Mouse (Mus musculus) heart, adult 2 months (tissue): ENCODE data around the gene Shmt2. TPM values are rescaled to one million over a fixed set of nuclear protein-coding genes. Genes with fewer than 3 reads are reported as not detected.

Experiments used
- DNase-seq, 2 experiments: peaks; one replicate each; pipeline ENCODE4 v3.0.0; 2021
- H3K27ac ChIP-seq: fragments of 200-600 bp; 2 replicates; pipeline ENCODE4 v1.8.1; 2022
- H3K27me3 ChIP-seq: fragments of 200-500 bp; 2 replicates; pipeline ENCODE4 v1.6.1; 2012; ENCODE audit warnings: mild to moderate bottlenecking, low read length, inconsistent platforms, mixed read lengths; ENCODE audit not compliant: control insufficient read depth, insufficient read depth
- H3K36me3 ChIP-seq: fragments of 200-500 bp; 2 replicates; pipeline ENCODE4 v1.6.1; 2012; ENCODE audit warnings: low read length, inconsistent platforms; ENCODE audit not compliant: control insufficient read depth, insufficient read depth
- H3K4me1 ChIP-seq: fragments of 200-500 bp; 2 replicates; pipeline ENCODE4 v1.6.1; 2011; ENCODE audit warnings: low read length; ENCODE audit not compliant: control insufficient read depth, insufficient read depth
- H3K4me3 ChIP-seq: fragments of 200-600 bp; 2 replicates; pipeline ENCODE4 v1.8.1; 2022
- H3K79me2 ChIP-seq: fragments of 200-500 bp; replicated peaks from 2 replicates; pipeline ENCODE4 v1.6.1; 2012; ENCODE audit warnings: mild to moderate bottlenecking, inconsistent platforms, low read length, moderate library complexity, mixed read lengths; ENCODE audit not compliant: control insufficient read depth, insufficient read depth
- H3K9ac ChIP-seq: fragments of 200-500 bp; 2 replicates; pipeline ENCODE4 v1.6.1; 2012; ENCODE audit warnings: low read depth, mild to moderate bottlenecking, control low read depth, inconsistent platforms, low read length, mixed read lengths
- CTCF ChIP-seq: fragments of 200-600 bp; IDR thresholded peaks from 2 replicates; pipeline ENCODE4 v1.8.1; 2022; ENCODE audit warnings: antibody characterized with exemption, mild to moderate bottlenecking, moderate library complexity
- EP300 ChIP-seq: fragments of 200-500 bp; IDR thresholded peaks from 2 replicates; pipeline ENCODE4 v1.6.1; 2011; ENCODE audit warnings: low read depth, low read length, control low read depth; ENCODE audit not compliant: insufficient read depth
- POLR2A ChIP-seq: fragments of 200-500 bp; IDR thresholded peaks from 2 replicates; pipeline ENCODE4 v1.6.1; 2011; ENCODE audit warnings: mild to moderate bottlenecking, low read depth, low read length, control low read depth; ENCODE audit not compliant: insufficient read depth
- WGBS: fragments of 180-500 bp; shearing (Covaris S2); methylation state at CpG from one replicate; pipeline ENCODE4 v1.1.7; 2018; 5-methylcytosine and 5-hydroxymethylcytosine counted together
- intact Hi-C: fragments of 180-260 bp; cut with DNase I; formaldehyde crosslinking; loops from one replicate; pipeline ENCODE4 v1.15.1; 2025
- polyA plus RNA-seq: library from polyadenylated mRNA; depleted of rRNA; stranded (reverse); fragments of >200 nt; gene quantifications from 2 replicates; pipeline ENCODE4 v1.2.3, GENCODE M21; 2012
- total RNA-seq, 2 experiments: library from RNA; stranded (reverse); gene quantifications; 2 replicates each; pipeline ENCODE4 v1.2.3; 2021

Gene Shmt2
- total and polyA plus RNA-seq, 3 experiments: 42.6 to 67.0 (median 43.4) TPM

DNA sequence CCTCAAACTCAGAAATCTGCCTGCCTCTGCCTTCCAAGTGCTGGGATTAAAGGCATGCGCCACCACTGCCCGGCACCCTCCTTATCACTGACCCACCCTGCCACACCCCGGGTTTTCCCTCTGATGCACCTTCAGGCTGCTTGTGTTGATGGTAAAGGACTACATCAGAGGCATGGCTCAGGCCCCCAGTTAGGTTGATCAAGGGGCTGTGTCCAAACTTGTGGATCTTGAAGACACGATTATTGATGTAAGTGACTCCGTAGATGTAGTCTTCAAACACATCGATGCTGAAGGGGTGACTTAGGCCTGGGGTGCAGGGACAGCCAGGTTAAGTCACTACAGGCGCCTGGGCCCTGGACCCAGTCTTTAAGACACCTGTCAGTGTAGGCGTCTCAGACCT is 19.3 kb upstream of the Shmt2 start:
- WGBS: 94% methylated on average over 8 of the region's 8 CpGs
- Histone ChIP-seq H3K27ac (no peak overlapping the region), H3K9ac (no peak overlapping the region), H3K79me2 (no peaks in the 10 kb centered on the region), H3K36me3 (no peaks in the 10 kb centered on the region), H3K27me3 (no peaks in the 10 kb centered on the region), H3K4me1 (no peaks in the 10 kb centered on the region), H3K4me3 (no peak overlapping the region)
- intact Hi-C loops: no loop called here
- TF ChIP-seq EP300: no peak
- no peak for TF ChIP-seq POLR2A
- TF ChIP-seq CTCF: no peak
- no peak for DNase-seq

DNA sequence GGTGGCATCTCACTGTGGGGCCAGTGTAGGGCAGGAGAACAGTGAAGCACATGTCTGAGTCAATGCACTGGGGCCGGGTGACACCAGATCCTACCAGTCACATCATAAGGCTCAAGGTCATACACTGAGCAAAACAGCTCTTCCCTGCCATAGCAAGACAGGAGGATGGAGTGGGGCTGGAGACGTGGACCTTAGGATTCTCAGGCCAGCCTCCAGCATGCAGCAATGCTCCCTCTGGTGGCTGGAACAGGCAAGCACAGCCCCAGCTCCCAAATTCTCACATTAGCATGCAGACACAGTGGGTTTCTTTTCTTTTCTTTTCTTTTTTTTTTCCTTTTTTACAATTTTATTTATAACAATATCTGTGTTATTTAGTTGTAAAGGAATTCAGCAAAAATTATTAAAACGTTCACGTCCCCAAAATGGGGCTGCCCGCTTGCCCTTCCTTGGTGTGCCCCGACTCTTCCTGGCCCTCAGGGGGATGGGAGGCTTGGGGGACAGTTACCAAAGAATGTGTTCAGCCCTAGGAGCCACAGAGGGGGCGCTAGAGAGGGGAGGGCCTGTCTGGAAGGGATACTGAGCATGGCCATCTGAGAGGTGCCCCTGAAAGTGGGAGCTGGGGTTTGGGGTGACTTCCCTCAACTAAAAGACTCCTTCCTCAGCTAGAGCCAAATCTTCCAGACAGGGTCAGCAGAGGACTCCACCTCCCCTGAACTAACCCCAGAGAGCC is 15.8 kb upstream of the Shmt2 start:
- H3K4me3 ChIP-seq: no peak overlapping the region
- intact Hi-C loops: loop anchor here (1.0 kb wide), 2 partner anchors 25 to 29 kb away; no protein-coding TSS in a partner anchor
- WGBS: 27% methylated on average over 7 of the region's 7 CpGs
- peak; percentile 75 to 84 for DNase-seq
- H3K79me2 ChIP-seq: no peaks in the 10 kb centered on the region
- H3K4me1 ChIP-seq: peaks cover 4% of the 10 kb centered on the region
- H3K27ac ChIP-seq: no peak overlapping the region
- H3K9ac ChIP-seq: no peak overlapping the region
- H3K36me3 ChIP-seq: no peaks in the 10 kb centered on the region
- TF ChIP-seq POLR2A (no peak), EP300 (no peak), CTCF (peak; percentile 98)
- peaks cover 11% of the 10 kb centered on the region for H3K27me3 ChIP-seq

DNA sequence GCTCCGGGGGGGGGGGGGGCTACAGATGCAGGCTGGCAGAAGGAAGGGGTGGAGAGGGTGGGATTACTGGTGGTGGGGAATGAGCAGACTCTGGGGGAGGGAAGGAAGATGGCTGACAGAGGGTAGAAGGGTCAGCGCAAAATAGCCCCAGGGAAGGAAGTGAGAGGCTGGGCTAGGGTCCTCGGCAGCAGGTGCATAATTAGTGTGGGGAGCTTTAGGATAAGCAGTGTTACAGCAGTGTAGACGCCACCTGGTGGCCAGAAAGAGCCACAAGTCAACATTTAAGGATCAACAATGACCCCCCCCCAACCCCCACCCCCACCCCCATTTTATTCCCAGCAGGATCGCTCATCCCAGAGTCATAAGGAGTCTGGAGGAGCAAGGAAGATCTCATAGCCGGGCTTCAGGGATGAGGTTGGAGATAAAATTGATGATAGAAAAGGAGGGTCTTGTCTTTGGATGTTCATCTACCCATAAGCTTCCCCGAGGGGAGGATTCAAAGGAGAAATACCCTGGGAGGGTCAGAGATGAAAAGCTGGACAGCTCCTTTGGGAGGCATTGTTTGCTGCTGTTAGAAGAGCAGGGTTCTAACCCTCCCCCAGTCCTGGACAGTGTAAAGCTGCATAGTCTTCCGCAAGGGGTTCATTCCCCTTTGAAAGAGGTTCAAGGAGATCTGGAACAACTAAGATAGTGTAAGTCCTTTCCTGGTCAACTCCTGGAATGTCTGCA is 14.5 kb upstream of the Shmt2 start:
- intact Hi-C loops: no loop called here
- WGBS: 13% methylated on average over 8 of the region's 8 CpGs

DNA sequence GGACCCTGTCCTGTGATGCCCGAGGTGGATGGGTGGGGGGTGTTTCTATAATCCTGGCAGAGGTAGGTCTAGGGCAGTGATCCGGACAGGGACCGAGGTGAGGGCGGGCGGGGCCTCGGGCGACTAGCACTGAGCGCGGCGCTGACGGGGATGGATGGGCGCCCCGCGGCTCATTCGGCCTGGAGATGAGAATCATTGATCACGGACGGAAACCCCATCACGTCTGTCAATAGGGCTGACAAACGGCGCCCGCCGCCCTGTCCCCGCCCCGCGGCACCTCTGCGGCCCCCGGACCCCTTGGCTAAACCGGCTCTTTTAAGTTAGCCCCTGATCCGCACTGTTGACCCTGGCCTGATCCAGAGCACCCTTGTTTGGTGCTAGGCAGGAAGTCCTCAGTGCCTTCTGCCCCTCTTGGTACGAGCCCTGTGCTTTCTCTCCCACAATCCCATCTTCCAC is 12.7 kb upstream of the Shmt2 start:
- Histone ChIP-seq H3K79me2 (no peaks in the 10 kb centered on the region), H3K9ac (no peak overlapping the region), H3K27ac (no peak overlapping the region), H3K4me3 (peak overlapping the region; percentile 47), H3K27me3 (peaks cover 14% of the 10 kb centered on the region), H3K36me3 (no peaks in the 10 kb centered on the region), H3K4me1 (peaks cover 4% of the 10 kb centered on the region)
- TF ChIP-seq EP300: no peak
- no peak for TF ChIP-seq CTCF
- TF ChIP-seq POLR2A: no peak
- WGBS: 5% methylated on average over 30 of the region's 30 CpGs
- DNase-seq: no peak
- intact Hi-C loops: no loop called here

More for the DNA sequence above, 14.5 kb upstream of the Shmt2 start:
- Histone ChIP-seq H3K27ac (no peak overlapping the region), H3K4me1 (peaks cover 4% of the 10 kb centered on the region), H3K79me2 (no peaks in the 10 kb centered on the region), H3K36me3 (no peaks in the 10 kb centered on the region), H3K9ac (no peak overlapping the region), H3K27me3 (peaks cover 13% of the 10 kb centered on the region), H3K4me3 (no peak overlapping the region)
- peak; percentile 65 for TF ChIP-seq CTCF
- TF ChIP-seq POLR2A: no peak
- DNase-seq: no peak

DNA sequence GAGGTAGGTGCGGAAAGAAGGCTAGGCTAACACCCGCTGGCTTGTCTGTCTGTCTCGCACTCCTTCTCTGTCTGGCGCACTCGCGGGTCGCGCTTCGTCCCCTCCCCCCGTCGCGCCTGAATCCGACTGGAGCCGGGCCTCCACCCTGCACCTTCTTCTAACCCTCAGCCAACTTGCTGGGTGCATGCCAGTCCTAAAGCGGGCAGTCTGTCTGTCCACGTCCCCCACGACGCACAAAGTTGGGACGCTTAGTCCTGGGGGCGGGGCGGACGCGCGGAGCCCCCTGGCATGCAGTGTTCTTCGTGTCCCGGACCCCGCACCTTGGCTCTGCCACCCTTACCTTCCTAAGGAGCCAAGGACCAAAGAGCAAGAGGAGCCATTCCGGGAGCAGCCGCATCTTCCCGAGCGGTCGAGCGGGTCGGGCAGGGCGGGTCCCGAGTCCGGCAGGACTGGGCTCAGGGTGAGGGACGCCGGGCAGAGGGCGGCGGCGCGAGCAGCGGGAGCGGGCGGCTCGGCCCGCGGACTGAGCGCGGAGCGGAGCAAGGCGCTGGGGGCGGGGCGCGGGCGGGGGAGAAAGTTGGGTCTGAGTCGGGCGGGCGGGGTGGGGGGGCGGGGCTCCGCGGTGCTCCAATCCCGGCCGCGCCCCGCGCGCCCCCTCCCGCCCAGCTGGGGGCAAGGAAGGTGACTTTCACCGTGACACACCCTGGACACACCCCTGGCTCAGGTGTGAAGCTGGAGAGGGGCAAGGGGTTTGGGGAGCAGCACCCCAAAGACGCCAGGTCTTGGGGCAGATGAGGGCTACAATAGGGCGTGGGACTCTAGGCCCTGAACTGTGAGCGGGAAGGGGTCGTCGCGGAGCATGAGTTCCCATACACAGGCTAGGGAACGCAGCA is 12.0 kb upstream of the Shmt2 start, which contains the start of gene Nxph4:
Gene Nxph4 (minus strand): TSS at position 524 of the 893 bp plus-strand sequence.
- peak within 1 kb of the TSS; percentile 56 for H3K9ac ChIP-seq
- H3K27ac ChIP-seq: no peak within 1 kb of the TSS
- H3K36me3 ChIP-seq: no peaks in the 10 kb centered on the region
- no peak for TF ChIP-seq POLR2A
- no peak for TF ChIP-seq EP300
- no peak for TF ChIP-seq CTCF
- peaks cover 16% of the 10 kb centered on the region for H3K27me3 ChIP-seq
- peak within 1 kb of the TSS; percentile 47 for H3K4me3 ChIP-seq
- H3K4me1 ChIP-seq: peaks cover 4% of the 10 kb centered on the region
- intact Hi-C loops: no loop called here
- H3K79me2 ChIP-seq: no peaks in the 10 kb centered on the region
- peak in 1 of 2 experiments; percentile 44 for DNase-seq
- WGBS: 2% methylated on average over 52 of the region's 78 CpGs
